ENCODE assay signal across 21 mouse cellular contexts in the genomic region with DNA sequence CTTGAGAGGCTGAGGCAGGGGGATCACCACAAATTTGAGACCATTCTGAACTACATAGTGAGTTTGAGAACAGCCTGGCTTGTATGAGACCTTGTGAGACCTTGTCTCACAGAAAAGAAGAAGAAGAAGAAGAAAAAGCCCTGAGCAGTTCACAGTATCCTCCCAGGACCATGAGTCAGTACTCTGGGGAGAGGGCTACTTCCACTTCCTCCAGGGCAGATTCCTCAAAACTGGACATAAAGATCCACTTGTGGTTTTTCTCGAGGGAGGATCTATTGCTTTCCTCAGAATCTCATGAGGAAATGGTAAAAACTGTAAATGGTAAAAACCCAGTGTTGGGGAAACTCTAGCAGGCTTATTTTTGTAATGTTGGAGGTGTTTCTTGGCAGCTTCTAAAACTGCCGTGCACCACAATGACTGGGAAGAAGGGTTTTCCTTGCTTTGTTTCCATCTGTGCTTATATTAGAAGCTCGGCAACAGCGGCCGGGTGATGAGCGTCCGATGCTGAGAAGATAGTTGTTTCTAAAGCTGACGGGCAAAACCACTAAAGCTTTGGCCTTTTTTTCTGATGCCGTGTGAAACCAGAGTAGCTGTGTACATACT. TPM values are rescaled to one million over a fixed set of nuclear protein-coding genes. Genes with fewer than 3 reads are reported as not detected.
DNase-seq lines count a peak whose midpoint lies in the region; ATAC-seq lines count a peak whose summit lies in the region.
"Had no signal": no experiment of that assay in that cellular context is flagged by ENCODE, and none has a peak within 500 bp of the region (broad histone marks: within the 10 kb centered on the region; RNA-seq: fewer than 3 reads in every experiment).

No protein-coding gene starts in this region.

- ATAC-seq in frontal cortex, adult (ENCODE audit: low TSS enrichment), result peak; percentile 77
- ATAC-seq: CD4-positive, CD25-positive, alpha-beta regulatory T cell, adult 4 months; forebrain, embryonic 14.5 days; inflammation-experienced regulatory T-cells, adult 6 months had no signal

- intact Hi-C loops in left cerebral cortex, postnatal 36 days (cut with DNase I), result no loop called here
- intact Hi-C loops in left cerebral cortex, postnatal 4 days (cut with DNase I), result loop anchor here (2.0 kb wide), 1 partner anchor 40 kb away; no protein-coding TSS in a partner anchor

- DNase-seq in frontal cortex, postnatal 14 days (ENCODE audit: low spot score in 2 of 2), result no peak
- DNase-seq in left cerebral cortex, postnatal 36 days (ENCODE audit: low spot score in 2 of 2), result peak; percentile 25 to 36
- DNase-seq in left cerebral cortex, postnatal 4 days, result no peak
- DNase-seq in brain, adult 2 months (ENCODE audit: low read depth, low spot score), result peak; percentile 63
- peak; percentile 69 for DNase-seq in telencephalon, adult 2 months (ENCODE audit: low read depth, low spot score)
- DNase-seq in ovary, postnatal 10 days (ENCODE audit: low spot score), result no peak
- DNase-seq: adrenal gland, postnatal 36 days; cerebellum, adult 11-12 months; cerebellum, postnatal 14 days; gastrocnemius, postnatal 25 days; heart, adult 2 months; heart, postnatal 4 days; kidney, adult 18-20 months; kidney, postnatal 4 days; lung, embryonic 14.5 days; midbrain, embryonic 14.5 days; thymus, postnatal 14 days had no signal

RNA-seq across cellular contexts. Expression of a gene that starts 48.1 kb away (rescaled TPM):
- total RNA-seq in left cerebral cortex, postnatal 36 days (2021), result 10 to 100 TPM; 34.1 to 46.5 TPM
- total RNA-seq in left cerebral cortex, postnatal 4 days (2021), result 10 to 100 TPM; 32.7 to 36.7 TPM

Comparison
In these comparisons a context has a peak if more than half of its experiments do, and no peak if none do; other contexts are left out.
1. DNase-seq: peak in left cerebral cortex, postnatal 36 days (2 of 2), brain, adult 2 months (single experiment) and telencephalon, adult 2 months (single experiment); none in frontal cortex, postnatal 14 days (0 of 2), left cerebral cortex, postnatal 4 days (single experiment) and ovary, postnatal 10 days (single experiment).